Mouse (Mus musculus) limb, embryonic 12.5 days (tissue): Measurements from ENCODE around the gene Cpt1c. TPM values are rescaled to one million over a fixed set of nuclear protein-coding genes. Genes with fewer than 3 reads are reported as not detected.

Experiments used
- ATAC-seq: fragments of 200-750 bp; cut with Nextera tagmentation; 2 replicates; pipeline ENCODE4 v1.8.0; 2017; ENCODE audit warnings: low read depth, moderate TSS enrichment; ENCODE audit not compliant: insufficient number of reproducible peaks, insufficient read depth, low FRiP score, low TSS enrichment
- H3K27ac ChIP-seq: fragments of 300-500 bp; sonication (generic); 2 replicates; pipeline ENCODE4 v1.5.1; 2016; ENCODE audit warnings: mild to moderate bottlenecking, moderate library complexity
- H3K27me3 ChIP-seq: fragments of 300-500 bp; sonication (generic); 2 replicates; pipeline ENCODE4 v1.6.1; 2016; ENCODE audit warnings: mild to moderate bottlenecking, moderate library complexity
- H3K36me3 ChIP-seq: fragments of 300-500 bp; sonication (generic); 2 replicates; pipeline ENCODE4 v1.6.1; 2016; ENCODE audit warnings: mild to moderate bottlenecking, moderate library complexity
- H3K4me1 ChIP-seq: fragments of 300-500 bp; sonication (generic); replicated peaks from 2 replicates; pipeline ENCODE4 v1.6.1; 2016
- H3K4me2 ChIP-seq: fragments of 300-500 bp; sonication (generic); 2 replicates; pipeline ENCODE4 v1.6.1; 2016; ENCODE audit warnings: mild to moderate bottlenecking, moderate library complexity
- H3K4me3 ChIP-seq: fragments of 300-500 bp; sonication (generic); replicated peaks from 2 replicates; pipeline ENCODE4 v1.5.1; 2016; ENCODE audit warnings: mild to moderate bottlenecking
- H3K9ac ChIP-seq: fragments of 300-500 bp; sonication (generic); replicated peaks from 2 replicates; pipeline ENCODE4 v1.6.1; 2016; ENCODE audit warnings: mild to moderate bottlenecking, moderate library complexity
- H3K9me3 ChIP-seq: fragments of 300-500 bp; sonication (generic); 2 replicates; pipeline ENCODE4 v1.6.1; 2016; ENCODE audit warnings: mild to moderate bottlenecking, moderate library complexity
- WGBS: fragments of 180-500 bp; shearing (Covaris S2); methylation state at CpG from one replicate; pipeline ENCODE4 v1.1.7; 2016; 5-methylcytosine and 5-hydroxymethylcytosine counted together
- polyA plus RNA-seq: library from polyadenylated mRNA; unstranded; fragments of >200 nt; fragmentation: Nextera tagmentation; extraction: Ambion mirVana; gene quantifications from 2 replicates; pipeline ENCODE4 v1.2.1, GENCODE M21; 2016

Cpt1c gene
- polyA plus RNA-seq, 1 experiment from 2014 or later = 27.8 TPM

DNA sequence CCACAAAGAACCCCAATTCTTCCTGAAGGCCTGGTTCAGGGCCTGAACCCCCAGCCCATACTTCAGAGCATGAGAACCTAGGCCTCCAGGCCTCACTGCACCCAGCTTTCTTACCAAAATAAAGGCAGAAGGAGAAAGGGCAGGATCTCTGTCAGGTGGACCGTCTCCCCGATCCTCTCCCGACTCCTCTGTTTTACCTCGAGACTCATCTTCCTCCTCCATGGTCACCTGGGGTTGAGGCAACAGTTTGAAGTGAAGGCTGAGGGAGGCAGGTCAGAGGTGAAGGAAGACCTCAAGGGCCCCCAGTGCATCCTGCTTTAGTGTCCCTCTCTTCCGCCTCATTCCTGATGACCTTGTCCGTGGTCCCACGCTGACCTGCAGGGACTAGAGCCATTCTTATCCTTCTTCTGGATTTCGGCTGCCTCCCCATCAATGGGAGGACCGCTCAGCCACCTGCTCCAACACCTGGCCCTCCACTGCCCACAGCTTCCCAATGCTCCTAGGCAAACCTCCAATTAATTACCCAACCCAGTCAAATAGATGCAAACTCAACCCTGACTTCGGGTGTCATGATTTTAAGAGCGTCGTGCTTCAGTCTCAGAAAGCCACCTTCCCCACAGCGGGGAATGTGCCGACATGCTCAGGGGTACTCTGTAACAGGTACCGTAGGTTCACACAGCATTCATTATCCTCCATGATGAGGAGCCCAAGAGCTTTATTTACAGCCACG is 38.9 kb upstream of the Cpt1c start:
- Histone ChIP-seq H3K4me2 (no peak overlapping the region), H3K27ac (no peak overlapping the region), H3K27me3 (no peaks in the 10 kb centered on the region), H3K4me1 (peaks cover 23% of the 10 kb centered on the region), H3K36me3 (peaks cover 55% of the 10 kb centered on the region), H3K9me3 (no peaks in the 10 kb centered on the region), H3K4me3 (no peak overlapping the region), H3K9ac (0 out of 2 replicates have a peak overlapping the region, but pooled peaks have one; percentile 12)
- ATAC-seq = no peak
- WGBS = 95% methylated on average over 16 of the region's 16 CpGs

DNA sequence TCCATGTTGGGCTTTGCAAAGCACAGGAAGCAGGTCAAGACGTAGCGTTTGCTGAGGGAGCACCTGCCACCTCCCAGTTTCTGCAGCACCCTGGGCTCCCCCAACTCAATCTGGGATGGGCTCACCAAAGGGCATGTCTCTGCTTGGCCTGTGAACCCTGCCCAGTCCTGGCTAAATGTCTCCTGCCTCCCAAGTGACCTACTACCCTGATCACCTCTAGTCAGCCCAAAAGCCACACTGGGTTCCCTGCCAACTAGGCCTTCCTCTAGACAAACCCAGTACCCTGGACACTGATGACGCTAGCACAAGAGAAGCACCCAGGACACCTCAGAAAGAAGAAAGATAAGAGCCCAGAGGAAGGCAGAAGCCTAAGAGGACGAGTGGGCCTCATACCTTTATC is 38.2 kb upstream of the Cpt1c start:
- no peak overlapping the region for H3K4me3 ChIP-seq
- peaks cover 62% of the 10 kb centered on the region for H3K36me3 ChIP-seq
- ATAC-seq = no peak
- no peak overlapping the region for H3K9ac ChIP-seq
- H3K9me3 ChIP-seq = no peaks in the 10 kb centered on the region
- WGBS = 86% methylated on average over 4 of the region's 4 CpGs
- no peak overlapping the region for H3K4me2 ChIP-seq
- H3K4me1 ChIP-seq = peaks cover 17% of the 10 kb centered on the region
- H3K27me3 ChIP-seq = no peaks in the 10 kb centered on the region
- H3K27ac ChIP-seq = no peak overlapping the region

DNA sequence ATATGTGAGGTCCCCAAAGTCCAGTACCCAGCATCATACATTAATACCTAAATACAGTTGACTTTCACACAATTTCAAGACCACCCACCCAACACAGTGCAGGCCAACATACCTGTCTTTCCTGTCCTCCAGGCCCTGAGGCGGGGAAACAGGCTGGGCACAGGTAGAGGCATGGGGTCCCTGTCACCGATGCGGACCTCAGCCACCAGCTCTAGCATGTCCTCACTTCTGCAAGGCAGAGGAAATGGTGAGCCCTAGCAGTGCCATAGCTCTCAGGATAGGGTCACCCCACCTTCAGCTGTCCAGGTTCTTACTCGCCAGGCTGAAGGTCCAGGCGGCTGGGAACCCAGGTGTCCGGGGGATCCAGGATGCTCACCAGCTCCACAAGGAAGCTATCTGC is 37.4 kb upstream of the Cpt1c start:
- WGBS = 92% methylated on average over 6 of the region's 6 CpGs
- ATAC-seq = no peak

DNA sequence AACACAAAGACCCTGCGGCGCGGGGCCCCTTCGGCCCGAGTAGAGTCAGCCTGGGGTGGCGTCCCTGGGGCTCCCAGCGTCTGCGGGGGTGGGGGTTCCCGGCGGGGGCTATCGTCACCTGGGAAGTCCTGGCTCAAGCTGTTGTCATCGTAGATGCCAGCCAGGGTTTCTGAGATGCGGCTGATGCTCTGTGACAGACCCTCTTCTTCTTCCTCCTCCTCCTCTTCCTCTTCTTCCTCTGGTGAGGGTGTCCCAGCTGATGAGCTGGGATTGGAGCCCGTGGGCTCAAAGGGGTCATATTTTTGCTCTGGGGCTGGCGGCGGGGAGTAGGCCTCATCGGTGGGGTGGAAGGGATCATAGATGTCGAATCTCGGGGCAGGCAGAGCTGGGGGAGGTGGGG is 33.8 kb upstream of the Cpt1c start:
- 95% methylated on average over 19 of the region's 19 CpGs for WGBS
- H3K36me3 ChIP-seq = peaks cover 100% of the 10 kb centered on the region
- H3K4me2 ChIP-seq = no peak overlapping the region
- H3K9ac ChIP-seq = no peak overlapping the region
- no peak for ATAC-seq
- no peaks in the 10 kb centered on the region for H3K9me3 ChIP-seq
- no peak overlapping the region for H3K4me3 ChIP-seq
- peaks cover 10% of the 10 kb centered on the region; the same call in 1 of the 2 replicates for H3K4me1 ChIP-seq
- H3K27me3 ChIP-seq = no peaks in the 10 kb centered on the region
- H3K27ac ChIP-seq = no peak overlapping the region

More for the DNA sequence above, 37.4 kb upstream of the Cpt1c start:
- peaks cover 71% of the 10 kb centered on the region for H3K36me3 ChIP-seq
- H3K4me3 ChIP-seq = no peak overlapping the region
- H3K9ac ChIP-seq = no peak overlapping the region
- H3K9me3 ChIP-seq = no peaks in the 10 kb centered on the region
- H3K27ac ChIP-seq = no peak overlapping the region
- no peaks in the 10 kb centered on the region for H3K27me3 ChIP-seq
- H3K4me1 ChIP-seq = peaks cover 15% of the 10 kb centered on the region
- H3K4me2 ChIP-seq = no peak overlapping the region

DNA sequence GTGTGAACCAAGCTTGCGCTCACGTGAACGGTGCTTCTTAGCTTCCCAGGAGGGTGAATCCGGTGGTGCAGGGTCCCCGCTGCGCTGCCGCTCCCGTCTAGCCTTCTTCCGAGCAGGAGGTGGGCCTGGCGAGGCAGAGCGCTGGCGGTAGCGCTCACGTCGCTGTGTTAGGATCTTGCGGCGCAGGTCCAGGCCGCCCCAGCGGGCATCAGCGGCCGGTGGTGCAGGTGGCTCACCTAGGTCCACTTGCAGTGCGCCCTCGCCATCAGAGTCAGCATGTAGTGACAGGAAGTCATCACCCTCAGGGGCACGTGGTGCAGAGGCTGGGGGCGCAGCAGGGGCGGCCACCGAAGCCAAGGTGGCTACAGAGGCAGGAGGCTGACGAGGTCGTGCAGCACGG is 33.2 kb upstream of the Cpt1c start:
- 96% methylated on average over 30 of the region's 30 CpGs for WGBS
- no peak overlapping the region for H3K4me3 ChIP-seq
- peaks cover 100% of the 10 kb centered on the region for H3K36me3 ChIP-seq
- no peak for ATAC-seq
- H3K27ac ChIP-seq = no peak overlapping the region
- H3K9ac ChIP-seq = no peak overlapping the region
- peaks cover 10% of the 10 kb centered on the region; the same call in 1 of the 2 replicates for H3K4me1 ChIP-seq
- H3K9me3 ChIP-seq = no peaks in the 10 kb centered on the region
- no peak overlapping the region for H3K4me2 ChIP-seq
- H3K27me3 ChIP-seq = no peaks in the 10 kb centered on the region

DNA sequence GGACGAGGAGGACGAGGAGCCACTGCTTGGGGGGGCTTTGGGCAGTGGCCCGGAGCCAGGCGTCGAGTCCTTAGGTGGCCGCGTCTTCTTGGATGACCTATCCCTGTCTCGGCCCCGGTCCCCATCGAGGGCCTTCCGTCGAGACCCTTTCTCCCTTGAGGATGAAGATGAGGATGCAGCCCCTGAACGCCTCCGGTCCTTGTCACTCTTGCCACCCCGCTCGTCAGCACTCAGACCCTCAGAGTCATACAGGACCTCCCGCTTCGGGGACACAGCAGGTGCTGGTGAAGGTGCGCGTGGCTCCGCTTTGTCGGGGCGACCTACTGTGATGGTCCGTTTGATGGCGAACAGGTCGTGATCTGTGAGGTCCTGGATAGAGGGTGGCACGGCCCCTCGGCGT is 32.5 kb upstream of the Cpt1c start:
- no peak for ATAC-seq
- Histone ChIP-seq H3K4me3 (no peak overlapping the region), H3K36me3 (peaks cover 100% of the 10 kb centered on the region), H3K27me3 (no peaks in the 10 kb centered on the region), H3K27ac (no peak overlapping the region), H3K4me1 (peaks cover 10% of the 10 kb centered on the region; the same call in 1 of the 2 replicates), H3K9me3 (no peaks in the 10 kb centered on the region), H3K9ac (no peak overlapping the region), H3K4me2 (no peak overlapping the region)
- 96% methylated on average over 29 of the region's 29 CpGs for WGBS

DNA sequence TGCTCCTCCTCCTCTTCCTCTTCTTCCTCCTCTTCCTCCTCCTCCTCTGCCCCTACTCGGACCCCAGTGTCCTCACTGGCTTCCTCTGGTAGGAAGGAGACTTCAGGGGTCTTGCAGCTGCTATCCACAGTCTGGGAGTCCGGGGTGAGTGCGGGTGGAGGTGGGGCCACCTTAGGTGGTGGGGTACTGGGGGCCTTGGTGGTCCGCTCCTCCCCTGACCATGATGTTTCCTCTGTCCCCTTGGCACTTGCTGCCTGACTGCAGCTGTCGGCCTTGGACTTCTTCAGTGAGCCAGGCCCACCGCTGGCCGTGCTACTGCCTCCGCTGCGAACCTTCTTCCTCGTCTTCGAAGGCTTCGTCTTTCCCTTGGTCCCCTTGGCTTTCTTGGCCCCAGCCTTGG is 31.9 kb upstream of the Cpt1c start:
- Histone ChIP-seq H3K4me3 (no peak overlapping the region), H3K27ac (no peak overlapping the region), H3K36me3 (peaks cover 100% of the 10 kb centered on the region), H3K27me3 (no peaks in the 10 kb centered on the region), H3K4me2 (no peak overlapping the region), H3K9me3 (no peaks in the 10 kb centered on the region), H3K9ac (no peak overlapping the region), H3K4me1 (peaks cover 10% of the 10 kb centered on the region; the same call in 1 of the 2 replicates)
- 98% methylated on average over 12 of the region's 12 CpGs for WGBS
- no peak for ATAC-seq

DNA sequence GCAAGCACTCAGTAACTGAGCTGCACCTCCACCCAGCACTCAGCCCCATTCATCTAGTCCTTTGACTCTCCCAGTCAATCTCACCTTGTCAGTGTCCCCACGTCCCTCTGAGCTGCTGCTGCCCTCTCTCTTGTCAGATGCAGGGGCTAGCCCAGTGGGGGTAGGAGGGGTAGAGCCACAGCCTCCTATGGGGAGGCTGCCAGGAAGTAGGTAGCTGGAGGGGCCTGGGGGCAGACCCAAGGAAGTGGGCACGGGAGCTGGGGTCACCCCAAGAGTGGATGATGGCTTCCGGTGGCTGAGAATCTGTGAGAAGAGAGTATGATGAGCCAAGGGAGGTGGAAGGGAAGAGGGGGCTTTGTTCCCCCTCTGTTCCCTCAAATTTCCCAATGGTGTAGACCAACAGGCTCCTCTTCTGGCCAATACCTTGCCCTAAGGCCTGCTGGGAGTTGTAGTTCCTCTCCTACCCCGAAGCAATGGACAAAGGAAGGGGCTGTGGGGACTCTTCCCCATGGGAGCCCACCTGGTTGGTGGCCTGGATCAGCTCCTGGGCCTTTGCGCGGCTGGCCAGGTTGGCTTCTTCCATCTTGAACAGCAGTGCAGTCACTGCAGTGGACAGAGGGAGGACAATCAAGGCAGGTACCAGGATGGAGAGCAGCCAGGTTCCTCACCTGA is 30.8 kb upstream of the Cpt1c start:
- no peak overlapping the region for H3K4me3 ChIP-seq

DNA sequence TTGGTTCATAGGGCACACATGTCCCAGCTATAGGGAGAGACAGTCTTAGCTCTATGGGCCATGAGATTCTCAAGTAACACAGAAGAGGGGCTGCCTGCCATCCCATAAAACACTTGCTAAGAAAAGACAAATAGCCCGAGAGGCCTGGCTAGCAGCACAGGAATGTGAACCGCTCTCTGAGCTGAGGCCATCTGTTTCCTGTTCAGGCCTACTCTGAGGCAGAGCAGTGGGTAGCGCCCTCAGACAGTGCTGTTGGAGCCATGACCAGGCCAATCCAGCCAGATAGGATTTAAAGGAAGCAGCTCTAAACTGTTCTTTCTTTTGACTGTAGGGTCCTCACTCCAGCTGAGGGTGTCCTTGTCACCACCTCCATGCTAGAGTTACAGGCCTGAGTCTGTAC is 29.9 kb upstream of the Cpt1c start:
- Histone ChIP-seq H3K9me3 (no peaks in the 10 kb centered on the region), H3K4me1 (peaks cover 15% of the 10 kb centered on the region; the same call in 1 of the 2 replicates), H3K9ac (no peak overlapping the region), H3K27me3 (no peaks in the 10 kb centered on the region), H3K27ac (peak overlapping the region; percentile 69), H3K4me3 (no peak overlapping the region), H3K36me3 (peaks cover 100% of the 10 kb centered on the region), H3K4me2 (no peak overlapping the region)
- no peak for ATAC-seq
- 47% methylated on average over 3 of the region's 3 CpGs for WGBS

More for the DNA sequence above, 30.8 kb upstream of the Cpt1c start:
- peaks cover 10% of the 10 kb centered on the region; the same call in 1 of the 2 replicates for H3K4me1 ChIP-seq
- H3K9me3 ChIP-seq = no peaks in the 10 kb centered on the region
- ATAC-seq = no peak
- no peak overlapping the region for H3K4me2 ChIP-seq
- H3K27me3 ChIP-seq = no peaks in the 10 kb centered on the region
- peak overlapping the region; percentile 66 for H3K27ac ChIP-seq
- 0 out of 2 replicates have a peak overlapping the region, but pooled peaks have one; percentile 34 for H3K9ac ChIP-seq
- peaks cover 100% of the 10 kb centered on the region for H3K36me3 ChIP-seq
- WGBS = 89% methylated on average over 6 of the region's 6 CpGs

DNA sequence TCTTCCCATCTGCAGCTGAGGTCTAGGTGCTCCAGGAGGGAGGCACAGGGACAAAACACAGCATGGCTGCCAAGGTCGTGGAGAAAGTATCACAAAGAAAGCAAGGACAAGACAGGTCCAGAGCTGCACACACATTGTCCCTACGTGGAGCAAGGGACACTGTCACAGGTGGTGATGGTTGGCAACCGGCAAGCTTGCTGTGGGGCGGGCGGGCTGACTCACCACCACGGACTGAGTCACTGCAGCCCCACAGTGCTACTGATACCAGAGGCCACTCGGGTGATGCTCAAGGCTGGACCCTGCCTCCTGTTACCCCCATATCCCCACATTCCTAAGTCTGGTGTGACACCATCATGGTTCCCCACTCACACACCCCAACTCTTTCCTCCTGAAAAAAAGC is 27.8 kb upstream of the Cpt1c start:
- Histone ChIP-seq H3K4me3 (no peak overlapping the region), H3K4me1 (peaks cover 29% of the 10 kb centered on the region), H3K9me3 (no peaks in the 10 kb centered on the region), H3K9ac (no peak overlapping the region), H3K36me3 (peaks cover 83% of the 10 kb centered on the region), H3K27me3 (no peaks in the 10 kb centered on the region), H3K4me2 (no peak overlapping the region), H3K27ac (no peak overlapping the region)
- WGBS = 91% methylated on average over 7 of the region's 7 CpGs
- no peak for ATAC-seq

DNA sequence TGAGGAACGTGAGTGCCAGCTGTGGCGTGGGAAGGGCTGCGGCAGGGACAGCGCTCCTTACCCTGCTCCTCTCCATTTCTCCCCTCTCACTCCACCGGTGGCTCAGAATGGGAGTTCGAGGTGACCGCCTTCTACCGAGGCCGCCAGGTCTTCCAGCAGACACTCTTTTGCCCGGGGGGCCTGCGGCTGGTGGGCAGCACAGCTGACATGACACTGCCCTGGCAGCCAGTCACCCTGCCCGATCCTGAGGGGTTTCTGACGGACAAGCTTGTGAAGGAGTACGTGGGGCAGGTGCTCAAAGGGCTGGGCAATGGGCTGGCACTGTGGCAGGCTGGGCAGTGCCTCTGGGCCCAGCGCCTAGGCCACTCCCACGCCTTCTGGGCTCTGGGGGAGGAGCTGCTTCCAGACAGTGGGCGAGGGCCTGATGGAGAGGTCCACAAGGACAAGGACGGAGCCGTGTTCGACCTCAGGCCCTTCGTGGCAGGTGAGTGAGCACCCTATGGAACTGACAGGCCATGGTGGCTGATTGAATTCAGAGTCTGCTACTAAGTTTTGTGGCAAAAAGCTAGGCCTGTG is 26.0 kb upstream of the Cpt1c start:
- Histone ChIP-seq H3K9ac (no peak overlapping the region), H3K9me3 (no peaks in the 10 kb centered on the region), H3K36me3 (peaks cover 72% of the 10 kb centered on the region), H3K4me2 (no peak overlapping the region), H3K27ac (no peak overlapping the region), H3K27me3 (no peaks in the 10 kb centered on the region), H3K4me3 (no peak overlapping the region; the same call in 1 of the 2 replicates), H3K4me1 (peaks cover 40% of the 10 kb centered on the region)
- 89% methylated on average over 21 of the region's 21 CpGs for WGBS
- no peak for ATAC-seq
